Mouse (Mus musculus) midbrain, embryonic 13.5 days (tissue): ENCODE results near the gene Trpv2. TPM values are rescaled to one million over a fixed set of nuclear protein-coding genes. Genes with fewer than 3 reads are reported as not detected.

Source experiments
- ATAC-seq: fragments of 200-750 bp; cut with Nextera tagmentation; 2 replicates; pipeline ENCODE4 v1.8.0; 2017; ENCODE audit warnings: mild to moderate bottlenecking, moderate TSS enrichment, moderate library complexity
- H3K27ac ChIP-seq: fragments of 300-500 bp; sonication (generic); 2 replicates; pipeline ENCODE4 v1.5.1; 2015; ENCODE audit warnings: inconsistent platforms, mild to moderate bottlenecking, moderate library complexity
- H3K27me3 ChIP-seq: fragments of 300-500 bp; sonication (generic); 2 replicates; pipeline ENCODE4 v1.6.1; 2015; ENCODE audit warnings: mild to moderate bottlenecking, inconsistent platforms
- H3K36me3 ChIP-seq: fragments of 300-500 bp; sonication (generic); 2 replicates; pipeline ENCODE4 v1.6.1; 2015; ENCODE audit warnings: mild to moderate bottlenecking, inconsistent platforms
- H3K4me1 ChIP-seq: fragments of 300-500 bp; sonication (generic); replicated peaks from 2 replicates; pipeline ENCODE4 v1.6.1; 2015; ENCODE audit warnings: inconsistent platforms
- H3K4me2 ChIP-seq: fragments of 300-500 bp; sonication (generic); replicated peaks from 2 replicates; pipeline ENCODE4 v1.6.1; 2015; ENCODE audit warnings: moderate library complexity, mild to moderate bottlenecking, inconsistent platforms
- H3K4me3 ChIP-seq: fragments of 300-500 bp; sonication (generic); replicated peaks from 2 replicates; pipeline ENCODE4 v1.5.1; 2015; ENCODE audit warnings: mild to moderate bottlenecking, inconsistent platforms
- H3K9ac ChIP-seq: fragments of 300-500 bp; sonication (generic); replicated peaks from 2 replicates; pipeline ENCODE4 v1.6.1; 2015; ENCODE audit warnings: mild to moderate bottlenecking, inconsistent platforms
- H3K9me3 ChIP-seq: fragments of 300-500 bp; sonication (generic); 2 replicates; pipeline ENCODE4 v1.6.1; 2016; ENCODE audit warnings: mild to moderate bottlenecking, inconsistent platforms
- WGBS: fragments of 180-500 bp; shearing (Covaris S2); methylation state at CpG from one replicate; pipeline ENCODE4 v1.1.7; 2015; 5-methylcytosine and 5-hydroxymethylcytosine counted together
- polyA plus RNA-seq: library from polyadenylated mRNA; unstranded; fragments of >200 nt; fragmentation: Nextera tagmentation; extraction: Ambion mirVana; gene quantifications from 2 replicates; pipeline ENCODE4 v1.2.1, GENCODE M21; 2015

Gene Trpv2
- polyA plus RNA-seq, result 20.7 TPM in 2 replicates

- WGBS, result 82% methylated on average over 6 of the region's 6 CpGs
- H3K36me3 ChIP-seq, result no peaks in the 10 kb centered on the region
- no peaks in the 10 kb centered on the region for H3K9me3 ChIP-seq
- no peak for ATAC-seq
- H3K4me3 ChIP-seq, result peak within 1 kb of the TSS; percentile 57
- H3K9ac ChIP-seq, result peak within 1 kb of the TSS; percentile 77; the same call in 1 of the 2 replicates
- peak within 1 kb of the TSS; percentile 93 for H3K4me2 ChIP-seq
- peaks cover 18% of the 10 kb centered on the region for H3K4me1 ChIP-seq
- peaks cover 5% of the 10 kb centered on the region; the same call in 1 of the 2 replicates for H3K27me3 ChIP-seq
- H3K27ac ChIP-seq, result no peak within 1 kb of the TSS
Measured at GRCm38 (mm10) chr11:62573959-62574702, at the start of gene Trpv2. Trpv2 (plus strand) TSS chr11:62574486.

- H3K27ac ChIP-seq, result no peak overlapping the region
- peak overlapping the region; percentile 37; the same call in 1 of the 2 replicates for H3K9ac ChIP-seq
- H3K4me3 ChIP-seq, result peak overlapping the region; percentile 82
- 87% methylated on average over 8 of the region's 8 CpGs for WGBS
- H3K4me1 ChIP-seq, result peaks cover 14% of the 10 kb centered on the region
- H3K27me3 ChIP-seq, result no peaks in the 10 kb centered on the region
- H3K36me3 ChIP-seq, result peaks cover 21% of the 10 kb centered on the region
- no peak for ATAC-seq
- peak overlapping the region; percentile 80 for H3K4me2 ChIP-seq
- H3K9me3 ChIP-seq, result no peaks in the 10 kb centered on the region
Measured at GRCm38 (mm10) chr11:62537089-62537488, 37.2 kb upstream of the Trpv2 start.

- peaks cover 14% of the 10 kb centered on the region for H3K4me1 ChIP-seq
- H3K27ac ChIP-seq, result no peak overlapping the region
- H3K4me3 ChIP-seq, result peak overlapping the region; percentile 82
- peak overlapping the region; percentile 80 for H3K4me2 ChIP-seq
- H3K36me3 ChIP-seq, result peaks cover 19% of the 10 kb centered on the region
- no peak for ATAC-seq
- WGBS, result 20% methylated on average over 7 of the region's 7 CpGs
- H3K9me3 ChIP-seq, result no peaks in the 10 kb centered on the region
- H3K27me3 ChIP-seq, result no peaks in the 10 kb centered on the region
- H3K9ac ChIP-seq, result peak overlapping the region; percentile 37; the same call in 1 of the 2 replicates
Measured at GRCm38 (mm10) chr11:62537590-62537989, 36.7 kb upstream of the Trpv2 start.

- H3K4me2 ChIP-seq, result peak overlapping the region; percentile 80
- H3K4me3 ChIP-seq, result peak overlapping the region; percentile 82
- WGBS, result under 1% methylated on average over 55 of the region's 73 CpGs
- peaks cover 14% of the 10 kb centered on the region for H3K4me1 ChIP-seq
- peaks cover 11% of the 10 kb centered on the region for H3K36me3 ChIP-seq
- no peaks in the 10 kb centered on the region for H3K27me3 ChIP-seq
- peak overlapping the region; percentile 87 for H3K27ac ChIP-seq
- ATAC-seq, result peak; percentile 88
- H3K9ac ChIP-seq, result peak overlapping the region; percentile 95
- H3K9me3 ChIP-seq, result no peaks in the 10 kb centered on the region
Measured at GRCm38 (mm10) chr11:62538321-62539088, 35.8 kb upstream of the Trpv2 start.

- peak within 1 kb of the TSS; percentile 87 for H3K27ac ChIP-seq
- peak within 1 kb of the TSS; percentile 95 for H3K9ac ChIP-seq
- H3K27me3 ChIP-seq, result no peaks in the 10 kb centered on the region
- H3K4me3 ChIP-seq, result peak within 1 kb of the TSS; percentile 82
- ATAC-seq, result no peak; the same call in none of the 2 replicates
- H3K4me2 ChIP-seq, result peak within 1 kb of the TSS; percentile 80
- 6% methylated on average over 45 of the region's 57 CpGs for WGBS
- no peaks in the 10 kb centered on the region for H3K9me3 ChIP-seq
- peaks cover 6% of the 10 kb centered on the region for H3K36me3 ChIP-seq
- peaks cover 14% of the 10 kb centered on the region for H3K4me1 ChIP-seq
Measured at GRCm38 (mm10) chr11:62539089-62539890, 35.0 kb upstream of the Trpv2 start, which contains the start of gene Cenpv. Cenpv (minus strand) TSS chr11:62539261.

- WGBS, result 86% methylated on average over 7 of the region's 7 CpGs
Measured at GRCm38 (mm10) chr11:62540167-62540566, 34.1 kb upstream of the Trpv2 start.

GRCm38 (mm10) chr11:62540969-62541368 is 33.3 kb upstream of the Trpv2 start:
- 67% methylated on average over 2 of the region's 2 CpGs for WGBS
- H3K27me3 ChIP-seq, result no peaks in the 10 kb centered on the region
- H3K4me3 ChIP-seq, result no peak overlapping the region
- H3K9ac ChIP-seq, result no peak overlapping the region
- no peak overlapping the region for H3K4me2 ChIP-seq
- peaks cover 14% of the 10 kb centered on the region for H3K4me1 ChIP-seq
- no peak for ATAC-seq
- H3K27ac ChIP-seq, result no peak overlapping the region
- no peaks in the 10 kb centered on the region for H3K9me3 ChIP-seq
- H3K36me3 ChIP-seq, result no peaks in the 10 kb centered on the region

More at GRCm38 (mm10) chr11:62540167-62540566, 34.1 kb upstream of the Trpv2 start:
- Histone ChIP-seq H3K4me2 (no peak overlapping the region), H3K9me3 (no peaks in the 10 kb centered on the region), H3K4me1 (peaks cover 14% of the 10 kb centered on the region), H3K27ac (no peak overlapping the region), H3K36me3 (peaks cover 5% of the 10 kb centered on the region), H3K27me3 (no peaks in the 10 kb centered on the region), H3K4me3 (no peak overlapping the region), H3K9ac (no peak overlapping the region)
- ATAC-seq, result no peak

GRCm38 (mm10) chr11:62541581-62541980 is 32.7 kb upstream of the Trpv2 start:
- no peak overlapping the region for H3K4me3 ChIP-seq
- H3K36me3 ChIP-seq, result no peaks in the 10 kb centered on the region
- H3K4me2 ChIP-seq, result no peak overlapping the region
- 88% methylated on average over 8 of the region's 8 CpGs for WGBS
- H3K9ac ChIP-seq, result no peak overlapping the region
- no peaks in the 10 kb centered on the region for H3K27me3 ChIP-seq
- H3K9me3 ChIP-seq, result no peaks in the 10 kb centered on the region
- H3K4me1 ChIP-seq, result peaks cover 14% of the 10 kb centered on the region
- ATAC-seq, result no peak
- no peak overlapping the region for H3K27ac ChIP-seq

- Histone ChIP-seq H3K9ac (no peak overlapping the region), H3K27ac (no peak overlapping the region), H3K36me3 (no peaks in the 10 kb centered on the region), H3K4me3 (no peak overlapping the region), H3K4me2 (no peak overlapping the region), H3K4me1 (peaks cover 9% of the 10 kb centered on the region), H3K9me3 (no peaks in the 10 kb centered on the region), H3K27me3 (no peaks in the 10 kb centered on the region)
- WGBS, result 90% methylated on average over 3 of the region's 3 CpGs
- ATAC-seq, result no peak
Measured at GRCm38 (mm10) chr11:62543991-62544390, 30.3 kb upstream of the Trpv2 start.

GRCm38 (mm10) chr11:62549782-62550181 is 24.5 kb upstream of the Trpv2 start:
- no peaks in the 10 kb centered on the region for H3K27me3 ChIP-seq
- peak overlapping the region; percentile 91 for H3K9ac ChIP-seq
- peak overlapping the region; percentile 69 for H3K4me3 ChIP-seq
- no peaks in the 10 kb centered on the region for H3K9me3 ChIP-seq
- 22% methylated on average over 5 of the region's 5 CpGs for WGBS
- H3K27ac ChIP-seq, result peak overlapping the region; percentile 98
- H3K4me2 ChIP-seq, result peak overlapping the region; percentile 68
- no peak for ATAC-seq
- peaks cover 17% of the 10 kb centered on the region for H3K36me3 ChIP-seq
- peaks cover 33% of the 10 kb centered on the region for H3K4me1 ChIP-seq

GRCm38 (mm10) chr11:62550227-62550685 is 24.0 kb upstream of the Trpv2 start:
- Histone ChIP-seq H3K9me3 (no peaks in the 10 kb centered on the region), H3K4me1 (peaks cover 38% of the 10 kb centered on the region), H3K27ac (peak overlapping the region; percentile 98), H3K27me3 (no peaks in the 10 kb centered on the region), H3K4me3 (peak overlapping the region; percentile 69), H3K4me2 (peak overlapping the region; percentile 68), H3K9ac (peak overlapping the region; percentile 91), H3K36me3 (peaks cover 22% of the 10 kb centered on the region)
- peak; percentile 9; the same call in 1 of the 2 replicates for ATAC-seq
- WGBS, result 3% methylated on average over 11 of the region's 11 CpGs
